Mouse (Mus musculus): ENCODE results near the gene Sertad4. TPM values are rescaled to one million over a fixed set of nuclear protein-coding genes. Genes with fewer than 3 reads are reported as not detected.

The Sertad4 gene
- total RNA-seq, 2 experiments from 2014 or later: 1.9 to 2.7 TPM

GRCm38 (mm10) chr1:192822652-192823525 lies 32.7 kb downstream of the Sertad4 start:
- Histone ChIP-seq H3K4me3 (peak overlapping the region; percentile 46), H3K27ac (peak overlapping the region; percentile 78)
- no peak for TF ChIP-seq CTCF (IDR thresholded peaks at IDR 0.05)
- intact Hi-C loops (cut with DNase I): no loop called here
- peak; percentile 38 for DNase-seq

DNA sequence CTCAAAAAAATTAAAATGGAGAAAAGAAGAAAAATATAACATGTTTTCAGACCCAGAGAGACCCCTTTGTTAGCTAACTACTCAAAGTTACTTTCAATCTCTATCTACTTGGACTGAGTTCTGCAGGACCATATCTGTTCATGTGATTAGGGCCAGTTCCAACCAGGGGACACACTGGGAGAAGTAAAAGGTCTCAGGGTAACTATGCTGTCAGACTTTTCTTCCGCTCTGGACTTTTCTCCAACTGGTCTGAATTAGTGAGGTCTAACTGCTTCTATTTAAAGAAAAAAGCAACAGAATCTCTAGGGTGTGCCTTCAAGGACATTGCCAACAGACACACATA lies 33.3 kb downstream of the Sertad4 start:
- DNase-seq: no peak
- H3K4me3 ChIP-seq: peak overlapping the region; percentile 46
- no peak for TF ChIP-seq CTCF (IDR thresholded peaks at IDR 0.05)
- intact Hi-C loops (cut with DNase I): no loop called here
- H3K27ac ChIP-seq: peak overlapping the region; percentile 78

DNA sequence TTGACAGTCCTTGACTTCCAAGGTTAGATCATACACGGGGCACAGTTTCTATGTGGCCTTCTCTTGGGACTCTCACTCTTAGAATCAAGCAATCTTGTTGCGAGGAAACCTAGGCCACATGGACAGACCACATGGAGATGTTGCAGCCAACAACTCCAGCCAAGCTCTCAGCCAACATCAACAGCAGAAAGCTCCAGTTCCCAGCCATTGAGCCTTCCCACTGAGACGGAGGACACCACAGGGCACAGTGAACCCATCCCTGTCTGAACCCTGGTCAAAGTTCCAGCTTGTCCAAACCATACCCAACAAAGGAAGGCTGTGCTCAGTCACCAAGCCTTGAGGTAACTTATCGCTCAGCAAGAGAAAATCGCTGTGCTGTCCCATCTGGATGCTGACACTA lies 37.2 kb downstream of the Sertad4 start:
- no peak overlapping the region for H3K4me3 ChIP-seq
- no peak for DNase-seq
- intact Hi-C loops (cut with DNase I): no loop called here
- no peak overlapping the region for H3K27ac ChIP-seq
- no peak for TF ChIP-seq CTCF (IDR thresholded peaks at IDR 0.05)

DNA sequence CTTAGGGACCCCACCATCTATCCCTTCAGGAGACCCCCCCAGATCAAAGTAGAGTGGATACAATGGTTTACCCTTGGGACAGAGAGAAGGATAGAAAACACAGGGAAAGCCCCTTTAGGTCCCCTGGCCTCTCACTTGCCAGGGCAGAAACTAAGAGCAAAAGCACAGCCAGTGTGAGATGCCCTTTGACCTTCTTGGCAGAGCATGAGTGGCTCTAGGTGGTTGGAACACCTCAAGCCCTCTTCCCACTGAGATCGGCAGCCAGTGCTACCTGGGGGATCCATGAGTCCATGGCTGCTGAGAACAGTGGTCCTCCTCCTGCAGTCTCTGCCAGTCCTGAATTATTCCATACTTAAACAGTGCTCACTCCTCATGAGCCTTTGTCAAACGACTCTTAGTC lies 39.8 kb downstream of the Sertad4 start:
- no peak for DNase-seq
- Histone ChIP-seq H3K27ac (no peak overlapping the region), H3K4me3 (no peak overlapping the region)
- TF ChIP-seq CTCF (IDR thresholded peaks at IDR 0.05): no peak
- intact Hi-C loops (cut with DNase I): no loop called here

DNA sequence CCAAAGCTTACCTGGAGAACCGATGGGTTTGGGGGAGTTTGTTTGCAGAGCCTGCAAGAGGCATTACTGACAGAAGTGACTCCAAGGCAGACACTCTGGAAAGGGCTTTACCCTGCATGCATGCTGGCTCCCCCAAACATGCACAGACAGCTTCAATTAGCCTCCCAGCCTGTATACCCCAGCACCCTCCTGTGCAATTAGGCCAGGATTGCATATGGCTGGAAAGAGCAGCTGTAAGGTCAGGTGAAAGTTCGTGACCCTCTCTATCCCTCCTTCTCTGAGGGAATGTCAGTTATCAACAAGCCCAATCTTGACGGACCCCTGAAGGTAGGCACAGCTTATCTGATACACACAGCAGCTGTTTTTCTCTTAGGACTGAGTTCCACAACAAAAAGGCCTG lies 40.9 kb downstream of the Sertad4 start:
- Histone ChIP-seq H3K27ac (no peak overlapping the region), H3K4me3 (no peak overlapping the region)
- TF ChIP-seq CTCF (IDR thresholded peaks at IDR 0.05): no peak
- no peak for DNase-seq
- intact Hi-C loops (cut with DNase I): no loop called here

GRCm38 (mm10) chr1:192812758-192813157 lies 42.8 kb downstream of the Sertad4 start:
- Histone ChIP-seq H3K27ac (no peak overlapping the region), H3K4me3 (no peak overlapping the region)
- TF ChIP-seq CTCF (IDR thresholded peaks at IDR 0.05): no peak
- no peak for DNase-seq
- intact Hi-C loops (cut with DNase I): no loop called here

- DNase-seq: no peak
- Histone ChIP-seq H3K4me3 (no peak overlapping the region), H3K27ac (no peak overlapping the region)
- intact Hi-C loops (cut with DNase I): no loop called here
- TF ChIP-seq CTCF (IDR thresholded peaks at IDR 0.05): no peak
Measured at GRCm38 (mm10) chr1:192812290-192812689, 43.3 kb downstream of the Sertad4 start.

- intact Hi-C loops (cut with DNase I): loop anchor here (5.0 kb wide), 1 partner anchor 46 kb away; no protein-coding TSS in a partner anchor
- Histone ChIP-seq H3K27ac (peak overlapping the region; percentile 64), H3K4me3 (no peak overlapping the region)
- DNase-seq: peak; percentile 66
- no peak for TF ChIP-seq CTCF (IDR thresholded peaks at IDR 0.05)
Measured at GRCm38 (mm10) chr1:192806168-192807157, 49.1 kb downstream of the Sertad4 start.

DNA sequence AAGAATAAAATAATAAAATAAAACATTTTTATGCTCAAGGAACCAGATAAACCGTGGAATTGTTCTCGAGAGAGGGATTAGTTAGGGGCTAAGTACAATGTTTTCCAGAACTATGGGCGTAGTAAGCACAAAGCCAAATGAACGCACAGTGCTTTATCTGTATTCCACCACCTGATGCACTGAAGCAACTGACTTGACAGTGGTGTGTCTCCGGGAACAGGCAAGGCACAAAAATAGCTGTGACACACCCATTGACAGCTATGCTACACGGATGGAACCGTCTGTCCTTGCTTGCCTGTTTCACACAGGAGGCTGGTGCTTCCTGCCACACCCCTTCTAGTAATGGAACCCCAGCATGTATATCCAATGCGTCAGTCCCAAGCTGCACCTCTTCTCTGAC lies 55.2 kb downstream of the Sertad4 start:
- Histone ChIP-seq H3K27ac (no peak overlapping the region), H3K4me3 (no peak overlapping the region)
- DNase-seq: no peak
- no peak for TF ChIP-seq CTCF (IDR thresholded peaks at IDR 0.05)
- intact Hi-C loops (cut with DNase I): no loop called here

DNA sequence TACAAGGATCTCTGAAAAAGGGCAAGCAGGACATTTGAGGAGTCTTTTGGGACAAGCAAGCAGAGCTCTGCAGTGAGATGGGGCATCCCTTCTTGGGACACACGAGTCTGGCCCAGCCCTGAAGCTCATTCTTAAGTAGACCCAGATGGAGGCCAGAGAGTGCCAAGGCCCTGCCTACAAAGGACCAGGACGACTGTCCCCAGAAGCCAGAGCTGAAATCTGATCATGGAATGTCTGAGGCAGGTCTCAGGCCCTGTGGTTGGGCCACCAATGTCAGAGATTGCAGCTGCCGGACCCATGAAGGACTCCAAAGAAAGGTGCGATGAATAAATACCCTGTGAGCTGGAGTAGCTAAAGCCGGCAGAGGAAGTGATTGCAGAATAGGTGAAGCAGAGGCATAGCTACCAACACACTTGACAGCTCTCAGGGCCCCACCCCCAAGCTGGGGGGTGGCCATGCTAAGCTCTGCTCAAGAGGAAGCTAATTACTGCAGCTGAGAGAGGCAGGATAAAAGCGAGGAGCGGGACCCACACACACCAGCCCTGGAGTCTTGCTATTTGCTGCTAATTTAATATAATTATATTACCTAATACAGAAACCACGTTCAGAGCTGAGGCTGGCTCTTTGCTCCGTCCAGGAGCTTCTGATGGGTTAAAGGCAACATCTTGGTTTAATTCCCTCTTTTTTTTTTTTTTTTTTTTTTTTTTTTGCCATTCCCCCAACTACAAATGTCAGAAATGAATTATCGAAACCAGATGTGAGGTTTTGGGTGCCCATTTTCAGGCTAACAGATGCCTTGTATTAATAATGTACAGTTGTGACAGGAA lies 56.2 kb downstream of the Sertad4 start:
- TF ChIP-seq CTCF (IDR thresholded peaks at IDR 0.05): no peak
- DNase-seq: peak; percentile 71
- intact Hi-C loops (cut with DNase I): no loop called here
- Histone ChIP-seq H3K27ac (peak overlapping the region; percentile 72), H3K4me3 (no peak overlapping the region)

GRCm38 (mm10) chr1:192798212-192799164 lies 57.1 kb downstream of the Sertad4 start:
- peak; percentile 88 for DNase-seq
- Histone ChIP-seq H3K4me3 (no peak overlapping the region), H3K27ac (peak overlapping the region; percentile 72)
- no peak for TF ChIP-seq CTCF (IDR thresholded peaks at IDR 0.05)
- intact Hi-C loops (cut with DNase I): no loop called here

Data from gastrocnemius, adult 2 months (tissue).